Mouse (Mus musculus) brain, embryonic 14.5 days (tissue): ENCODE data around the gene Gm14326. TPM values are rescaled to one million over a fixed set of nuclear protein-coding genes. Genes with fewer than 3 reads are reported as not detected.
A peak's percentile ranks its signal among the peaks of the same experiment; 100 is the strongest.
"Not testable (repeated sequence)": the region's sequence is repeated elsewhere in the genome, so short reads cannot be mapped to it uniquely, and the experiment has no call there.

Experiments
- DNase-seq: peaks from one replicate; pipeline ENCODE4 v3.0.0-alpha.2; 2011; ENCODE audit warnings: low read depth
- polyA plus RNA-seq: library from polyadenylated mRNA; depleted of rRNA; stranded (reverse); fragments of >200 nt; gene quantifications from 2 replicates; pipeline ENCODE4 v1.2.3, GENCODE M21; 2012; rRNA removed

The Gm14326 gene
- polyA plus RNA-seq = 6.5 and 7.2 TPM in 2 replicates

DNA sequence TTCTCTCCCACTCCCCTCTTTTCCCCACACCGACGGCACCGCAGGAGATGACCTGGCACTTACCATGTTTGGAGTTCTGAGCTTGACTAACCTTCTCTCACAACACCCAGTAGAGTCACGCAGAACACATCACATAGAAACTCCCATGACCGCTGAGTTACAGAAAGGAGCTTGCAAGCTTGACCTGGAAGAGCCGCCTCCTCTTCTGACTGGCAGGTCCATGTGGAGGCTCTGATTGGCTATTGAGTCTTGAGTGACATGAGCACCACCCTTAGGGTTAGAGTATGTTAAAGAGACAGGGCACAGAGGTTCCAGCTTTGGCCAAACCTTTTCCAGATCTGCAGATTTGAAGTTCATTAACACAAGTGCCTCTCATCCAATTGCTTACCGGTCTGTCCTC is at the start of gene Gm14326:
TSS of gene Gm14326 (minus strand) at position 153 of the 400 bp plus-strand sequence.
- peak; percentile 59 for DNase-seq

DNA sequence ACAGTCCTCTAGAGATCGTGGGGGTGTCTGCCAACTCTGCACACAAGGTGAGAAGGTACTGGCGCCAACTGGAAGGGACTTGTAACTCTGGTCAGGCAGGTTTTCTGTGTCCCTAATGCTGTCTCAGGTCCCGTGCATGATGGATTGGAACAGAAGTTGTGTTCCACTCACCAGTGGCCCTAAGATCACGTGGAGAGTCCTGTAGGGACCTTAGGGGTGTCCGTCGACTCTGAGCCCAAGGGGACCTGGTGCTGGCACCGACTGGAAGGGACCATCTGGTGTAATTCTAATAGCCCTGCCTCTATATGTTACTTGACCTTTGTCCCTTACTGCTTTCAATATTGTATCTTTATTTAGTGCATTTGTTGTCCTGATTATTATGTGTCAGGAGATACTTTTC is 17.7 kb upstream of the Gm14326 start:
- not testable (repeated sequence) for DNase-seq

DNA sequence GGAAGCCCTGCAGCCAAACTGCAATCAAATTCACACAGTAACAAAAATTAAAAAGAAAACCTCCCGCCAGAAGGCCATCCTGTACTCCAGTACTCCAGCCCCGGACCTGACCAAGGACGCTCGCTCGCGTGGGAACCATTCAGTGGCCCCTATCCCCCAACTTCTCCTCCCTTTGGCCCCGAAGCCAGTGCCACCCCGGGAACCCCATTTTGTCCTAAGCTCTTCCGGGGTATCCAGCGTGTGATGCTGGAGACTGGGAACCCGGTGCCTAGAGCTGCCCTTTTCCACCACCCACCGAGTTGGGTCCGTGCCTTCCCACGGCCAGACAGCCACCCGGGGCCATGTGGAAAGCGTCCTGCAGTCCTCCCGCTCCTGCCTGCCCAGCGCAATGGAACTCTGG is 363 bp downstream of the Gm14326 start:
- peak; percentile 5 for DNase-seq

DNA sequence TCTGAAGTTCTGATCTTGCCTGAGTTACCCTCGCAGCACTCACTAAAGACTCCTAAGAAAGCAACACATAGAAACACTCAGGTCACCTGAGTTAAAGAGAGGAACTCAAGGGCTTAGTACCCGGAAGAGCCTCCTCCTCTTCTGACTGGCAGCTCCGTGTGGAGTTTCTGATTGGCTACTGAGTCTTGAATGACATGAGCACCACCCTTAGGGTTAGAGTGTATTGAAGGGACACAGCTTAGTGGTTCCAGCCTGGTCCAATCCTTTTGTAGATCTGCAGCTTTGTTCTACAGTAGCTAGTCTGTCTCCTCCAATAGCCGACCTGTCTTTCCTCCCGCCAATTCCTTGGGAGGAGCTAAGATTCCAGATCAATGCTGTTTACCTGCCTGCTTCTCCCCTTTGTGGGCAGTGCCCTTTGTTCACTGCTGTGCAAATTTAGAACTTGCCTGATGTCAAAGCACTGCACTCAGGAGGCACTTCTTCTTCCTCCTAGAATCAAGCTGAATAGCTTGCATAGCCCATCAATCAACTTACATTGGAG is 31.5 kb downstream of the Gm14326 start, which contains the start of gene Zfp972:
TSS of gene Zfp972 (minus strand) at position 51 of the 541 bp plus-strand sequence.
- DNase-seq = peak; percentile 1

DNA sequence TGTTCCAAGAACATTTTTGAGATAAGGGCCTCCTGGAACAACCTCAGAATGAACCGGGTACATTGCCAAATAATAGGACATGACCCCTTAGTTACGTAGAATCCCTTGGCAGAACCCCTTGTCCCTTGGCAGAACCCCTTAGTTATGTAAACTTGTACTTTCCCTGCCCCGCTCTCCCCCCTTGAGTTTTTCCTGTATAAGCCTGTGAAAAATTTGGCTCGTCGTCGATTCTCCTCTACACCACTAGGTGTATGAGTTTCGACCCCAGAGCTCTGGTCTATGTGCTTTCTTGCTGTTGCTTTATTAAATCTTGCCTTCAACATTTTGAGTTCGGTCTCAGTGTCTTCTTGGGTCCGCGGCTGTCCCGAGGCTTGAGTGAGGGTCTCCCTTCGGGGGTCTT is 53.8 kb downstream of the Gm14326 start:
- not testable (repeated sequence) for DNase-seq

DNA sequence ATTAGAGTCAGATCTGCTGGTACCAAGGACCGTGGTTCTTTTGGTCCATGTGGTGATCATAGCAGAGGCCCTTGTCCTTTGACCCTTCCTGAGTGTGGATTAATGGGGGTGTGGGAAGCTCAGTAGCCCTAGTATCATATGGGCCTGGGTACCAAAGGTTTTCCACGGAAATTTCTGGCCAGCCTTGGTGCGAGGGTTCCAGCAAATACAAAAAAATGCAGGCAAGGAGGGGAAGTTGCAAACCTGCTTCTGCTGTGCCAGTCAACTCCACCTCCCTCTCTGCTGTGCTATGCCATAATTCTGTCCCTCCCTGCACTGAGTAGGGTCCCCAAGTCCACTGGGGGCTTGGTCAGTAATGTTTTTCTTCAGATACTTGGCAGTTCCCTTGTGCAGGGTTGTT is 58.9 kb downstream of the Gm14326 start:
- not testable (repeated sequence) for DNase-seq

DNA sequence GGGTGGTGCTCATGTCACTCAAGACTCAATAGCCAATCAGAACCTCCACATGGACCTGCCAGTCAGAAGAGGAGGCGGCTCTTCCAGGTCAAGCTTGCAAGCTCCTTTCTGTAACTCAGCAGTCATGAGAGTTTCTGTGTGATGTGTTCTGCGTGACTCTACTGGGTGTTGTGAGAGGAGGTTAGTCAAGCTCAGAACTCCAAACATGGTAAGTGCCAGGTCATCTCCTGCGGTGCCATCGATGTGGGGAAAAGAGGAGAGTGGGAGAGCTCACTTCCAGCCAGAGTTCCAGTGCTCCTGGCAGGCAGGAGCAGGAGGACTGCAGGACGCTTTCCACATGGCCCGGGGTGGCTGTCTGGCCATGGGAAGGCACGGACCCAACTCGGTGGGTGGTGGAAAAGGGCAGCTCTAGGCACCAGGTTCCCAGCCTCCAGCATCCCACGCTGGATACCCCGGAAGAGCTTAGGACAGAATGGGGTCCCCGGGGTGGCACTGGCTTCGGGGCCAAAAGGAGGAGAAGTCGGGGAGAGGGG is 60.0 kb downstream of the Gm14326 start, which contains the start of gene Gm14327:
TSS of gene Gm14327 (plus strand) at position 51 of the 533 bp plus-strand sequence.
- DNase-seq = not testable (repeated sequence)

DNA sequence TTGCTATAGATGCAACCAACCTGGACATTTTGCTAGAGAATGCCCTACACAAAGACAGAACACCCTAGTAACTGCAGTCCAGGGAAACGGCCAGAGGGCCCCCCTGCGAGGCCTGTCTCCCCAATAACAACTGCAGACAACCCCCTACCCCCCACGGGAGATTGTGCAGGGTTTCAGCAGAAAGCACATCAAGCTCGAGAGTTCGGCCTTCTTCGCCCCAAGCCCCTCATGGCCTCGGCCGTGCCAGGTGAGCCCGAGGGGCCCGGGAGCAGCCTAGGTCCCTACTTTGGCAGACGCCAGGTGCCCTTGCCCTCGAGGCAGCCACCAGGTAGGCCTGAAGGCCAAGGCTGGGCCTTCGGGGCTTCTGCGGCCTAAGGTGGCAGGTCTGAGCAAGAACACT is 69.4 kb downstream of the Gm14326 start:
- DNase-seq = not testable (repeated sequence)

Other genes with a start within 250 kb of the Gm14326 start
- gene Gm14322, start 198.0 kb downstream of the Gm14326 start, polyA plus RNA-seq = 5.2 and 6.5 TPM in 2 replicates
- gene Gm14325, start 117.0 kb downstream of the Gm14326 start, polyA plus RNA-seq = 30.5 and 40.9 TPM in 2 replicates
- gene Gm14327, start 60.2 kb downstream of the Gm14326 start, polyA plus RNA-seq = 1.4 and 2.6 TPM in 2 replicates
- 0.30 and 0.32 TPM in 2 replicates for gene Zfp972, start 31.7 kb downstream of the Gm14326 start, polyA plus RNA-seq
- 3.9 and 7.2 TPM in 2 replicates for gene Zfp971, start 66.0 kb upstream of the Gm14326 start, polyA plus RNA-seq
- gene Zfp931, start 121.2 kb upstream of the Gm14326 start, polyA plus RNA-seq = 6.7 and 7.4 TPM in 2 replicates
- gene Phactr3, start 161.7 kb upstream of the Gm14326 start, polyA plus RNA-seq = 57.7 and 64.7 TPM in 2 replicates